Mouse (Mus musculus): ENCODE measurements around the gene Dpp6. TPM values are rescaled to one million over a fixed set of nuclear protein-coding genes. Genes with fewer than 3 reads are reported as not detected.

Gene Dpp6
- total RNA-seq, 4 experiments from 2014 or later, result 0.35 to 0.71 (median 0.63) TPM

GRCm38 (mm10) chr5:27063871-27064270 is 246.9 kb downstream of the Dpp6 start:
- no peak for DNase-seq (ENCODE audit: low spot score)

- DNase-seq (ENCODE audit: low spot score), result no peak
Observed at GRCm38 (mm10) chr5:27066837-27067236, 249.8 kb downstream of the Dpp6 start.

- DNase-seq (ENCODE audit: low spot score), result peak; percentile 1
Observed at GRCm38 (mm10) chr5:27075131-27075591, 258.2 kb downstream of the Dpp6 start.

GRCm38 (mm10) chr5:27076046-27076445 is 259.0 kb downstream of the Dpp6 start:
- DNase-seq (ENCODE audit: low spot score), result no peak

- DNase-seq (ENCODE audit: low spot score), result no peak
Observed at GRCm38 (mm10) chr5:27077821-27078220, 260.8 kb downstream of the Dpp6 start.

- no peak for DNase-seq (ENCODE audit: low spot score)
Observed at GRCm38 (mm10) chr5:27081275-27081674, 264.3 kb downstream of the Dpp6 start.

GRCm38 (mm10) chr5:27083762-27084161 is 266.8 kb downstream of the Dpp6 start:
- no peak for DNase-seq (ENCODE audit: low spot score)

GRCm38 (mm10) chr5:27108221-27108620 is 291.2 kb downstream of the Dpp6 start:
- no peak for DNase-seq (ENCODE audit: low spot score)

GRCm38 (mm10) chr5:27122479-27122878 is 305.5 kb downstream of the Dpp6 start:
- DNase-seq (ENCODE audit: low spot score), result no peak

GRCm38 (mm10) chr5:27122944-27123343 is 305.9 kb downstream of the Dpp6 start:
- no peak for DNase-seq (ENCODE audit: low spot score)

GRCm38 (mm10) chr5:27126034-27126433 is 309.0 kb downstream of the Dpp6 start:
- no peak for DNase-seq (ENCODE audit: low spot score)

GRCm38 (mm10) chr5:27133196-27133595 is 316.2 kb downstream of the Dpp6 start:
- no peak for DNase-seq (ENCODE audit: low spot score)

- no peak for DNase-seq (ENCODE audit: low spot score)
Observed at GRCm38 (mm10) chr5:27134436-27135005, 317.5 kb downstream of the Dpp6 start.

GRCm38 (mm10) chr5:27147397-27147945 is 330.5 kb downstream of the Dpp6 start:
- DNase-seq (ENCODE audit: low spot score), result no peak

- no peak for DNase-seq (ENCODE audit: low spot score)
Observed at GRCm38 (mm10) chr5:27151017-27151416, 334.0 kb downstream of the Dpp6 start.

GRCm38 (mm10) chr5:27155671-27156070 is 338.7 kb downstream of the Dpp6 start:
- no peak for DNase-seq (ENCODE audit: low spot score)

GRCm38 (mm10) chr5:27156366-27156765 is 339.4 kb downstream of the Dpp6 start:
- DNase-seq (ENCODE audit: low spot score), result no peak

GRCm38 (mm10) chr5:27161122-27161645 is 344.2 kb downstream of the Dpp6 start:
- no peak for DNase-seq (ENCODE audit: low spot score)

GRCm38 (mm10) chr5:27168550-27168949 is 351.5 kb downstream of the Dpp6 start:
- DNase-seq (ENCODE audit: low spot score), result no peak

GRCm38 (mm10) chr5:27184963-27185362 is 368.0 kb downstream of the Dpp6 start:
- DNase-seq (ENCODE audit: low spot score), result no peak

GRCm38 (mm10) chr5:27191242-27191969 is 374.4 kb downstream of the Dpp6 start:
- DNase-seq (ENCODE audit: low spot score), result no peak

- no peak for DNase-seq (ENCODE audit: low spot score)
Observed at GRCm38 (mm10) chr5:27194157-27194556, 377.2 kb downstream of the Dpp6 start.

- DNase-seq (ENCODE audit: low spot score), result no peak
Observed at GRCm38 (mm10) chr5:27194975-27195374, 378.0 kb downstream of the Dpp6 start.
